Mouse (Mus musculus) kidney, adult 2 months (tissue): ENCODE results near the gene F8. TPM values are rescaled to one million over a fixed set of nuclear protein-coding genes. Genes with fewer than 3 reads are reported as not detected.
"Not testable (repeated sequence)": the region's sequence is repeated elsewhere in the genome, so short reads cannot be mapped to it uniquely, and the experiment has no call there.

Experiments used
- DNase-seq: peaks from one replicate; pipeline ENCODE4 v3.0.0; 2021
- H3K27ac ChIP-seq: fragments of 200-500 bp; 2 replicates; pipeline ENCODE4 v1.5.1; 2012; ENCODE audit warnings: low read depth, low read length, control low read depth, inconsistent platforms; ENCODE audit not compliant: insufficient read depth
- H3K27me3 ChIP-seq: fragments of 200-500 bp; replicated peaks from 2 replicates; pipeline ENCODE4 v1.6.1; 2012; ENCODE audit warnings: mild to moderate bottlenecking, moderate library complexity, low read length, inconsistent platforms; ENCODE audit not compliant: control insufficient read depth, insufficient read depth
- H3K36me3 ChIP-seq: fragments of 200-500 bp; 2 replicates; pipeline ENCODE4 v1.6.1; 2012; ENCODE audit warnings: mild to moderate bottlenecking, moderate library complexity, low read length, inconsistent platforms; ENCODE audit not compliant: control insufficient read depth, insufficient read depth
- H3K4me1 ChIP-seq: fragments of 200-500 bp; 2 replicates; pipeline ENCODE4 v1.6.1; 2011; ENCODE audit warnings: low read length; ENCODE audit not compliant: control insufficient read depth, insufficient read depth
- H3K4me3 ChIP-seq: fragments of 200-500 bp; 2 replicates; pipeline ENCODE4 v1.5.1; 2011; ENCODE audit warnings: mild to moderate bottlenecking, low read depth, low read length, control low read depth; ENCODE audit not compliant: insufficient read depth
- CTCF ChIP-seq: fragments of 200-500 bp; conservative IDR thresholded peaks from 2 replicates; pipeline ENCODE4 v1.5.1; 2011; ENCODE audit warnings: low read depth, mild to moderate bottlenecking, control low read depth, low read length, moderate library complexity, mixed read lengths; ENCODE audit not compliant: insufficient read depth, insufficient read length
- POLR2A ChIP-seq: fragments of 200-500 bp; IDR thresholded peaks from one replicate; pipeline ENCODE4 v1.6.1; 2011; ENCODE audit warnings: low read depth, low read length, control low read depth
- WGBS: fragments of 180-500 bp; shearing (Covaris S2); methylation state at CpG from one replicate; pipeline ENCODE4 v1.1.7; 2018; 5-methylcytosine and 5-hydroxymethylcytosine counted together
- polyA plus RNA-seq: library from polyadenylated mRNA; depleted of rRNA; stranded (reverse); fragments of >200 nt; gene quantifications from 2 replicates; pipeline ENCODE4 v1.2.3, GENCODE M21; 2012

Gene F8
- polyA plus RNA-seq, 1 experiment: 2.2 TPM

GRCm38 (mm10) chrX:75381176-75381575 is 1.2 kb downstream of the F8 start:
- 84% methylated on average over 1 of the region's 1 CpGs for WGBS
- no peak for DNase-seq
- TF ChIP-seq POLR2A (no peak), CTCF (no peak)

GRCm38 (mm10) chrX:75376815-75377214 is 5.6 kb downstream of the F8 start:
- Histone ChIP-seq H3K27ac (no peak overlapping the region), H3K36me3 (no peaks in the 10 kb centered on the region), H3K4me3 (no peak overlapping the region), H3K4me1 (no peaks in the 10 kb centered on the region; the same call in 1 of the 2 replicates), H3K27me3 (no peaks in the 10 kb centered on the region)
- no peak for TF ChIP-seq POLR2A
- TF ChIP-seq CTCF: no peak
- no peak for DNase-seq

More at GRCm38 (mm10) chrX:75381176-75381575, 1.2 kb downstream of the F8 start:
- H3K4me3 ChIP-seq: no peak overlapping the region
- H3K27ac ChIP-seq: no peak overlapping the region
- H3K36me3 ChIP-seq: no peaks in the 10 kb centered on the region
- no peaks in the 10 kb centered on the region; the same call in 1 of the 2 replicates for H3K4me1 ChIP-seq
- H3K27me3 ChIP-seq: no peaks in the 10 kb centered on the region

- WGBS: 60% methylated on average over 2 of the region's 2 CpGs
- Histone ChIP-seq H3K4me1 (no peaks in the 10 kb centered on the region; the same call in 1 of the 2 replicates), H3K36me3 (no peaks in the 10 kb centered on the region), H3K27ac (peak overlapping the region; percentile 52; the same call in 1 of the 2 replicates), H3K4me3 (no peak overlapping the region), H3K27me3 (no peaks in the 10 kb centered on the region)
- TF ChIP-seq POLR2A (no peak), CTCF (no peak)
- peak; percentile 75 for DNase-seq
These were observed 9.6 kb downstream of the F8 start for GRCm38 (mm10) chrX:75372666-75373425.

GRCm38 (mm10) chrX:75370197-75370596 is 12.2 kb downstream of the F8 start:
- peak; percentile 41 for DNase-seq
- TF ChIP-seq POLR2A: no peak
- no peak for TF ChIP-seq CTCF

GRCm38 (mm10) chrX:75323556-75323955 is 58.9 kb downstream of the F8 start:
- no peaks in the 10 kb centered on the region for H3K36me3 ChIP-seq
- no peak overlapping the region for H3K4me3 ChIP-seq
- DNase-seq: no peak
- no peaks in the 10 kb centered on the region for H3K4me1 ChIP-seq
- no peaks in the 10 kb centered on the region for H3K27me3 ChIP-seq
- no peak for TF ChIP-seq CTCF
- 97% methylated on average over 4 of the region's 4 CpGs for WGBS
- H3K27ac ChIP-seq: no peak overlapping the region

More at GRCm38 (mm10) chrX:75370197-75370596, 12.2 kb downstream of the F8 start:
- no peaks in the 10 kb centered on the region; the same call in 1 of the 2 replicates for H3K4me1 ChIP-seq
- no peak overlapping the region for H3K27ac ChIP-seq
- no peak overlapping the region for H3K4me3 ChIP-seq
- no peaks in the 10 kb centered on the region for H3K36me3 ChIP-seq
- H3K27me3 ChIP-seq: no peaks in the 10 kb centered on the region

- WGBS: 71% methylated on average over 8 of the region's 8 CpGs
- Histone ChIP-seq H3K27me3 (no peaks in the 10 kb centered on the region), H3K36me3 (no peaks in the 10 kb centered on the region), H3K4me3 (no peak overlapping the region), H3K4me1 (no peaks in the 10 kb centered on the region), H3K27ac (no peak overlapping the region)
- DNase-seq: no peak
- TF ChIP-seq POLR2A (no peak), CTCF (peak; percentile 20; the same call in 1 of the 2 replicates)
These were observed 110.7 kb downstream of the F8 start for GRCm38 (mm10) chrX:75271676-75272075.

- not testable (repeated sequence) for H3K4me3 ChIP-seq, H3K4me1 ChIP-seq, H3K36me3 ChIP-seq, H3K27ac ChIP-seq, H3K27me3 ChIP-seq, DNase-seq
- WGBS: 41% methylated on average over 8 of the region's 8 CpGs
These were observed 148.6 kb downstream of the F8 start for GRCm38 (mm10) chrX:75233603-75234376.
